Mouse (Mus musculus) thymus, adult 2 months (tissue): ENCODE measurements around the gene Gm49395.

Experiments
- CTCF ChIP-seq: fragments of 200-500 bp; IDR thresholded peaks from 2 replicates; pipeline ENCODE4 v1.5.1; 2012; ENCODE audit warnings: mild to moderate bottlenecking, control low read depth, low read length, moderate library complexity, borderline replicate concordance; ENCODE audit not compliant: control insufficient read depth, poor library complexity, insufficient read depth; ENCODE audit errors: extremely low read depth
- POLR2A ChIP-seq: fragments of 200-500 bp; IDR thresholded peaks from 2 replicates; pipeline ENCODE4 v1.6.1; 2012; ENCODE audit warnings: mild to moderate bottlenecking, low read length, control low read depth, moderate library complexity; ENCODE audit not compliant: control insufficient read depth, poor library complexity, insufficient read depth; ENCODE audit errors: extremely low read depth

DNA sequence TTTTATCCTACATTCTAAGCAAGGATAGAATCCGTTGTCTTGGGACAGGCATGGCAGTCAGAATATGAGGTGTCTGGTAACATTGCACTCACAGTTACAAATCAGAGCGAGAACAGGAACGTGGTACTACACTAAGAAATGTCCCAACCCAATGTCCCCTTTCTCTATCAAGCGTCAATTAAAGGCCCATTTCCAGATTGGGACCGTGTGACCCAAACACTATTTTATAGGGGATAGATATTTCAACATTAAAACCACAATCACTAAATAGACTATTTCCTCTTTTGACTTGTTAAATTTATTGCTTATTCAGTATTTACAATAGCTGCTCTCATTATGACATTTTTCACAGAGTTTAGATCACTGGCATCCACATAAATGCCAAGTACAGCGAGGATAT is 48.1 kb upstream of the Gm49395 start:
- TF ChIP-seq POLR2A (no peak), CTCF (no peak)
